Mouse (Mus musculus) adrenal gland, postnatal 4 days (tissue): ENCODE measurements around the gene Casz1. TPM values are rescaled to one million over a fixed set of nuclear protein-coding genes. Genes with fewer than 3 reads are reported as not detected.

Source experiments
- DNase-seq, 2 experiments: peaks; one replicate each; pipeline ENCODE4 v3.0.0; 2021 to 2022; ENCODE audit warnings: low spot score in 2 of 2, mixed read lengths in 2 of 2
- total RNA-seq, 2 experiments: library from RNA; stranded (reverse); gene quantifications; 2 replicates each; pipeline ENCODE4 v1.2.3; 2021

Gene Casz1
- total RNA-seq, 2 experiments from 2014 or later, result 10.1 to 15.6 TPM

GRCm38 (mm10) chr4:148928876-148929275 lies 124.6 kb downstream of the Casz1 start:
- DNase-seq, result no peak

DNA sequence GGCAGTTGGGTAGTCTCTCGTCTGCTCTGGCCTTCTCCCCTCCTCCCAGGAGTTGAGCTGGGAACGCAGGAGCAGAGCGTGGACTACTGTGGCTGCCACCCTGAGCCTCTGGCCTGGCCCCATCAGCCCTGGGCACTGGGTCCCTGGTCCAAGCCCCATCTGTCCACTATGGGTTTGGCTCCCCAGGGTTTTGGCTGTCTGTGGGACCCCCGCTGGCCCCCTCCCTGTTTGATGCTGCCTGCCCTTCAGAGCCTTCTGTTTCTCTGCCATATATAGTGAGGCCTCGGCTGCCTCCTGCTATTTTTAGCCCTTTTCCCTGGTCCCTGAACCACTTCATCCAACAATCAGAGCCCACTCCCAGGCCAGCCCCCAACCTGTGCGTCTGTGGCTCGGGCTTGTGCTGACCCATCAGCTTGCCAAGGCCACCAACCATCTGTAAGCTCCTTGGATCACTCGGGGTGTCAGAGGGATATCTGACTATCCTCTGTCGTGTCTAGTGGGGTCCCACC lies 126.5 kb downstream of the Casz1 start:
- DNase-seq, result no peak

DNA sequence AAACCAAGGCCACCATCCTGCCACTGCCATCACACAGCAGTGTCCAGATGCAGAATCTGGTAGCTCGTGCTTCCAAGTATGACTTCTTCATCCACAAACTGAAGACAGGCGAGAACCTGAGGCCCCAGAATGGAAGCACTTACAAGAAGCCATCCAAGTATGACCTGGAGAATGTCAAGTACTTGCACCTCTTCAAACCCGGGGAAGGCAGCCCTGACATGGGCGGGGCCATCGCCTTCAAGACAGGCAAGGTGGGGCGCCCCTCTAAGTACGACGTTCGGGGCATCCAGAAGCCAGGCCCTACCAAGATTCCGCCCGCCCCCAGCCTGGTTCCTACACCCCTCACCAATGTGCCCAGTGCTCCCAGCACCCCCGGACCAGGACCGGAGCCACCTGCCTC lies 128.9 kb downstream of the Casz1 start:
- DNase-seq, result no peak

- no peak for DNase-seq
Measured at GRCm38 (mm10) chr4:148935211-148935610, 131.0 kb downstream of the Casz1 start.

- DNase-seq, result no peak
Measured at GRCm38 (mm10) chr4:148936111-148936510, 131.9 kb downstream of the Casz1 start.

DNA sequence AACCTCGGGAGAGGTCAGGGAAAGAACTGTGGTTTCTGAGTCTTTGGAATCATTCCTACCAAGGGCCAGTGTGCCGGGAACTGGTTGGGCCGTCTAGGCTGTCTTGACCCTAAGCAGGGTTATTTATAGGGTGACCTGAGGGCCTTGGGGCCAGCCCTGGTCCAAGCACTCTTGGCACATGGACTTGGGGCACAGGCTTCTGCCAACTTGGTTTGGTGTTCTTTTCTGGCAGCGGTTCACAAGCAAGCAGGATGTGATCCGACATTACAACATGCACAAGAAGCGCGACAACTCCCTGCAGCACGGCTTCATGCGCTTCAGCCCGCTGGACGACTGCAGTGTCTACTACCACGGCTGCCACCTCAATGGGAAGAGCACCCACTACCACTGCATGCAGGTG lies 132.5 kb downstream of the Casz1 start:
- DNase-seq, result no peak

DNA sequence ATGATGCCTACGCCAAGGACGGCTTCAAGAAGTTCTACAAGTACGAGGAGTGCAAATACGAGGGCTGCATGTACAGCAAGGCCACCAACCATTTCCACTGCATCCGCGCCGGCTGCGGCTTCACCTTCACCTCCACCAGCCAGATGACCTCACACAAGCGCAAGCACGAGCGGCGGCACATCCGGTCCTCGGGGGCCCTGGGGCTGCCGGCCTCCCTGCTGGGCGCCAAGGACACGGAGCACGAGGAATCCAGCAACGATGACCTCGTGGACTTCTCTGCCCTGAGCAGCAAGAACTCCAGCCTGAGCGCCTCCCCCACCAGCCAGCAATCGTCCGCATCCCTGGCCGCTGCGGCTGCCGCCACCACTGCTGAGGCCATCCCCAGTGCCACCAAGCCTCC lies 134.3 kb downstream of the Casz1 start:
- no peak for DNase-seq

DNA sequence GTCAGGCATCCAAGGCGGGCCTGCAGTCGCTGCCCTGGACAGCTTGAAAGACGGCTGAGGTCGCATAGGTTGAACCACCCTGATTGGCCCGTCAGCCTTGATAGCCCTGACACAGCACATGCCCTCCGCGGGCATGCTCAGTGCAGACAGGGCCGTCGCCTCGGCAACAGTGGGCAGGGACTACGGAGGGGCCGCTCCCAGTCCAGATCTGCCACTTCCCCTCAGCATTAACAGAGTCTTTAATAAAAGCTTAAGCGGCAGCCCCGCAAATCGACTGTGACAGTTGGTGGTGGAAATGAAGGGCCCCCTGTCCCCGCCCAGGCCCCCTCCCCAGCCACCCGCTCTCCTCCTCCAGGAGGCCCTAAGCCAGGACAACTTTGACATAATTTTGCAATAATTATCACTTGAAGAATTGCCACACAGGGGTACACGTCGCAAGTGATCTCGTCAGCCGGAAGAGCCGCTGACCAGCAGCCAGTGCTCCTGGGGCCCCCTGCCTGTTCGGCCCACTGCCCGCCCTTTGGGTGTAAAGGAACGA lies 136.5 kb downstream of the Casz1 start:
- DNase-seq, result peak; percentile 42 to 75

- DNase-seq, result no peak
Measured at GRCm38 (mm10) chr4:148941321-148941720, 137.1 kb downstream of the Casz1 start.

DNA sequence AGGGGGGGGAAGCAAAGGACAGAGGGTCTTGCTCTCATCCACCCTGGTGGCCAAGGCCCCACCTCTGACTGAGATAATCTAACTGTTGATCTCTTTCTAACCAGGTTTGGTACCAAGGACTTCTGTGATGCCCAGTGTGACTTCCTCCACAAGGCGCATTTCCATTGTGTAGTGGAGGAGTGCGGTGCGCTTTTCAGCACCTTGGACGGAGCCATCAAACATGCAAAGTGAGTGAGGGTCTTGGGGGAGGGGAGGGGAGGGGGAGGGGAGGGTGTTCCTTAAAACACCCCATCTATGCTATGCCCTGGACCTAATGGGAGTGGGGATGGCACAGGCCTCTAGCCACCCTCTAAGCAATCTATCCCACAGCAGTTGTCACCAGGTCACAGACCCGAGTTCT lies 138.9 kb downstream of the Casz1 start:
- DNase-seq, result no peak

DNA sequence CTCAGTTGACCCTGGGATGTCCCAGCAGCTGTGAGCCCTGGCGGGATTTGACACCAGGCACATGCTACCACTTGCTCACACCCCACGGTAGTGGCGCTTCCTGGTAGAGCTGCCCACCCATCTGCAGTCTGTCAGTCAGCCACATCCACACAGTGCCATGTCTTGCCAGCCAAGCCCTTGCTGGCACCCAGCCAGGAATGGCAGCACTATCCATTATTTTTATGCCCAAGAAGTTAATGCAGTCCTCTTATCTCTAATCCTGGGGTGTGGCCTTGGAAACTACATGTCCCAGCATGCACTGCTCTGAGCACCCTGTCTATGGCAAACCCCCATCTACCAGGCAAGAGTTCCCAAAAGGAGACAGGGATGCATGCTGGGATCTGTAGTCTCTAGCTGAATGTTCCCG lies 141.2 kb downstream of the Casz1 start:
- no peak for DNase-seq

DNA sequence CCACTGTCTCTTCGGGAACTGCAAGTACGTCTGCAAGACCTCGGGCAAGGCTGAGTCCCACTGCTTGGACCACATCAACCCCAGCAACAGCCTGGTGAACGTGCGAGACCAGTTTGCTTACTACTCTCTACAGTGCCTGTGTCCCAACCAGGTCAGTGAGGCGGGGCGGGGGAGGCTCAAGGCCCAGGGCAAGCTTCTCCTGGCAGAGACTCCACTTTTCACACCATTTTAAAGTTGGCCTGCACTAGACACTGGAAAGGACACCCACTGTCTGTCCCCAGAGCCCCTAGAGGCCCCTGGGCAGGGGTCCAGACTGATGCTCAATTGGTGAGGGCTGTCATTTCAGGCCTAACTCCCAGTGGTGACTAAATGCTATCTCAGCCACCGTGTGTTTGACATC lies 141.8 kb downstream of the Casz1 start:
- no peak for DNase-seq

DNA sequence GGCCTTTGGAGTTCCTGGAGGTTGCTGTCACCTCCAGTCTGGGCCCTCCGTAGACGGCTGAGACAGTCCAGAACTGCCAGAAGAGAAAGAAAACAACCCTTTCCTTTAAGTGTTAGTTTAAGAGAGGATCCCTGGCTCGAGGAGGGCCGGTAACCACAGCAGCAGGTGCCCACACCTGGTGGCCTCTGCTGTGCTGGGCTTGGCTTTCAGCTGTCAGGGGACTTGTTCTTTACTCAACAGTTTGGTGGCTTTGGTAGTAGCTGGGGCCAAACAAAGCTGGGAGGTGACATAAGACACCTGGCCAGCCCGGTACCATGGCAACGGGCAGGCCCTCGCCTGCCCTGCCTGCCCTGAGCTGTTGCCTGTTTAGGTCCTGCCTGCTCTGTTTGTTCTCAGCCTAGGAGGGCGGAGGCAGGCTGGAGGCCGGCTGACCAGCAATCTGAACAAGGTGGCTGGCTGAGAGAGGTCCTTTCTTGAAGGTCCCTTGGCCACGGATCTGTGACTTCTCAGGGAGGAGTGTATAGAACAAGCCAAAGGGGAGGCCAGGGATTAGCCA lies 143.7 kb downstream of the Casz1 start:
- no peak for DNase-seq

GRCm38 (mm10) chr4:148950487-148950886 lies 146.3 kb downstream of the Casz1 start:
- DNase-seq, result no peak

GRCm38 (mm10) chr4:148950932-148951650 lies 146.9 kb downstream of the Casz1 start:
- no peak for DNase-seq

GRCm38 (mm10) chr4:148951821-148952291 lies 147.6 kb downstream of the Casz1 start:
- peak in 1 of 2 experiments; percentile 38 for DNase-seq

- DNase-seq, result no peak
Measured at GRCm38 (mm10) chr4:148952328-148953222, 148.3 kb downstream of the Casz1 start.

- DNase-seq, result peak; percentile 56 to 74
Measured at GRCm38 (mm10) chr4:148955131-148955813, 151.0 kb downstream of the Casz1 start.

GRCm38 (mm10) chr4:148960011-148960410 lies 155.8 kb downstream of the Casz1 start:
- DNase-seq, result no peak

DNA sequence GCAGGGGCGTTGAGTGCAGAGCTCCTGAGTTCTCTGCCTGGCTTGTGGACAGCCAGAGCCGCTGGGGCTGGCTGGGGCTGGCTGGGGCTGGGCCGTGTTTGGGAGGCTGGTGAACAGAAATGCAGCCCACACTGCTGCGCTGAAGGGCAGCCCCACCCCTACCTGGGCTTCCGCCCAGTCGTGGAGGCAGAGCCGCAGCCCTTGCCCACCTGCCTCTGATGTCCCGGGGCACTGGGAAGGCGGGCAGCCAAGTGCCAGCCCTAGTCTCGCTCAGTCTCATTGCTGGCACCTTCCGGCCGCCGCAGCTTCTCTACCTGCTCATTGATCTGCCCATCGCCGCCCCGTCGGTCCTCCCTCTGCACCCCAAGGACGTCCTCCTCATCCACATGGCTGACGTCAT lies 156.9 kb downstream of the Casz1 start:
- DNase-seq, result no peak

DNA sequence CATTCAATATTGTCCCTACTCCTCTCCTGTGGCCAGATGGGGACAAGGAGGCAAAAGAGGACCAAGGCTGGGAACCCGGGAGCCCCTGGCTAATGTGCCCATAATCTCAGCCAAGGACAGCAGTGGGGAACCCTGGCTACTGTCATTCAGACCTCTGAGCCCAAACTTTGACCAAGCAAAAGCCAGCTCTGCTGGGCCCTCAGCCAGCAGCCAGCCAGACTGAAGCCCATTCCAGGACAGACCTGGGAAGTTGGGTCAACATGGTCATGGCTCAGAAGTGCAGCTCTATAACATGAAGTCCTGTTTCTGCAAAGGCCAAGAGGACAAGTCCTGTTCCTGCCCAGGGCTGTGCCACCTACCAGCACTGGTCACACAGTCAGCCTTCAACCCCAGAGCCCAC lies 157.9 kb downstream of the Casz1 start:
- no peak for DNase-seq
